ENCODE assay signal across 18 mouse cellular contexts in the genomic region with DNA sequence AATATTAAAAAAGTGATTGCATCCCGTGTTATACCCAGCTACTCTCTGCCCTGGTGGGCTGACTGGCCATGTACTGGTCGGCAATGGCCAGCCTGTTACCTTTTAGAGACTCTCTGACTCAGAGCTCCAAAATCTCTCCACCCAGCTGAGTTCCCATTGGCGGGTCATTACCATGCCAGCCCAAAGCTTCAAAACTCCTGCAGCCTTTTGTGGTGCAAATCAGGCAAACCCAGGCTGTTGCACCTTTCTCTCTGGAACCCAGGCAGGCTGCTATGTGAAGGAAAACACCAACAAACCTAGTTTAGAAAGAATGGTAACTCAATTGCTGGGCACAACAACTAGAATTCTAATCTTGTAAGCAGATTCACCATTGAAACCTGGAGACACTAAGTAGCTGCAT.
A peak's percentile ranks its signal among the peaks of the same experiment; 100 is the strongest.
DNase-seq lines count a peak whose midpoint lies in the region; ATAC-seq and TF ChIP-seq lines count a peak whose summit lies in the region.
"Had no signal": no experiment of that assay in that cellular context is flagged by ENCODE, and none has a peak within 500 bp of the region (broad histone marks: within the 10 kb centered on the region; RNA-seq: fewer than 3 reads in every experiment).

No protein-coding gene starts in this region.

- H3K4me3 ChIP-seq in ES-E14 (ENCODE audit: insufficient read depth in 1 of 2, low read depth in 1 of 2, low read length in 2 of 2, poor library complexity in 1 of 2, severe bottlenecking in 1 of 2), result no peak overlapping the region
- no peak overlapping the region for H3K4me3 ChIP-seq in heart, adult 2 months
- H3K4me3 ChIP-seq in forebrain, embryonic 11.5 days (ENCODE audit: low read depth, low read length), result no peak overlapping the region
- H3K4me3 ChIP-seq: embryonic facial prominence, embryonic 10.5 days; embryonic facial prominence, embryonic 12.5 days; forebrain, embryonic 12.5 days had no signal

- WGBS in heart, adult 2 months, result 50% methylated on average over 3 of the region's 3 CpGs
- WGBS in forebrain, embryonic 11.5 days, result 24% methylated on average over 3 of the region's 3 CpGs

- DNase-seq in ES-E14 (ENCODE audit: low read depth, low spot score) (peak; percentile 27), ZHBTc4 (ENCODE audit: low read depth, low spot score) (peak; percentile 55)
- no peak for DNase-seq in heart, adult 2 months
- DNase-seq in forebrain, embryonic 11.5 days (ENCODE audit: low spot score), result no peak
- DNase-seq: adrenal gland, adult 2 months; adrenal gland, postnatal 10 days; adrenal gland, postnatal 25 days; cerebellum, adult 11-12 months; cerebellum, adult 2 months; cerebellum, adult 9-10 months; cerebellum, postnatal 10 days; cerebellum, postnatal 25 days had no signal

- no peaks in the 10 kb centered on the region for H3K36me3 ChIP-seq in ES-E14 (ENCODE audit: control insufficient read depth, insufficient read depth, low read length, poor library complexity, severe bottlenecking)
- no peaks in the 10 kb centered on the region for H3K36me3 ChIP-seq in heart, adult 2 months (ENCODE audit: control insufficient read depth, insufficient read depth, low read length)
- no peaks in the 10 kb centered on the region for H3K36me3 ChIP-seq in forebrain, embryonic 11.5 days (ENCODE audit: control insufficient read depth, insufficient read depth, low read length)
- H3K36me3 ChIP-seq: embryonic facial prominence, embryonic 10.5 days; embryonic facial prominence, embryonic 12.5 days; forebrain, embryonic 12.5 days had no signal

- ATAC-seq in forebrain, embryonic 11.5 days (replicated peaks; ENCODE audit: low FRiP score), result no peak
- no peak for ATAC-seq in monocyte, adult 5-6 weeks (replicated peaks; ENCODE audit: insufficient number of reproducible peaks, low FRiP score, low TSS enrichment, poor library complexity, severe bottlenecking)
- ATAC-seq: forebrain, embryonic 14.5 days; forebrain, embryonic 16.5 days had no signal

- H3K4me1 ChIP-seq in ES-E14 (ENCODE audit: control insufficient read depth in 2 of 2, insufficient read depth in 2 of 2, low read length in 2 of 2, poor library complexity in 1 of 2), result peaks cover 2% of the 10 kb centered on the region in 2 experiments; a peak in 1 of 4 replicates
- H3K4me1 ChIP-seq in heart, adult 2 months (ENCODE audit: control insufficient read depth, insufficient read depth, low read length), result no peaks in the 10 kb centered on the region
- H3K4me1 ChIP-seq in forebrain, embryonic 11.5 days (replicated peaks; ENCODE audit: control insufficient read depth, insufficient read depth, low read length), result 0 out of 2 replicates have a peak, but pooled peaks cover 2% of the 10 kb centered on the region
- H3K4me1 ChIP-seq: embryonic facial prominence, embryonic 10.5 days; embryonic facial prominence, embryonic 12.5 days had no signal

- no peak for TF ChIP-seq EP300 in heart, adult 2 months (IDR thresholded peaks at IDR 0.05; ENCODE audit: insufficient read depth, low read depth, low read length)

- intact Hi-C loops in heart, adult 2 months (cut with DNase I), result no loop called here

- no peaks in the 10 kb centered on the region for H3K9me3 ChIP-seq in ES-E14 (ENCODE audit: control insufficient read depth, insufficient read depth, low read depth, low read length)
- H3K9me3 ChIP-seq in forebrain, embryonic 11.5 days (ENCODE audit: control insufficient read depth, low read length), result no peaks in the 10 kb centered on the region
- H3K9me3 ChIP-seq: embryonic facial prominence, embryonic 10.5 days; embryonic facial prominence, embryonic 12.5 days; forebrain, embryonic 12.5 days had no signal

- no peaks in the 10 kb centered on the region for H3K79me2 ChIP-seq in heart, adult 2 months (replicated peaks; ENCODE audit: control insufficient read depth, insufficient read depth, low read length)

- TF ChIP-seq CTCF in heart, adult 2 months (IDR thresholded peaks at IDR 0.05), result no peak

- no peak for TF ChIP-seq POLR2A in heart, adult 2 months (IDR thresholded peaks at IDR 0.05; ENCODE audit: insufficient read depth, low read depth, low read length)

- no peak overlapping the region for H3K9ac ChIP-seq in ES-E14 (ENCODE audit: insufficient read depth, low read depth, low read length, poor library complexity, severe bottlenecking)
- H3K9ac ChIP-seq in heart, adult 2 months (ENCODE audit: low read depth, low read length), result no peak overlapping the region
- no peak overlapping the region for H3K9ac ChIP-seq in forebrain, embryonic 11.5 days (ENCODE audit: low read length)
- H3K9ac ChIP-seq: embryonic facial prominence, embryonic 12.5 days; forebrain, embryonic 12.5 days had no signal

- in situ Hi-C loops in ES-E14 (cut with MboI; ENCODE audit: low sequenced_read_pairs in 2 of 2, unreplicated experiment in 2 of 2), result no loop called here

- H3K27me3 ChIP-seq in heart, adult 2 months (ENCODE audit: control insufficient read depth, insufficient read depth, low read length), result no peaks in the 10 kb centered on the region
- no peaks in the 10 kb centered on the region for H3K27me3 ChIP-seq in forebrain, embryonic 11.5 days (ENCODE audit: control insufficient read depth, insufficient read depth, low read length)
- H3K27me3 ChIP-seq: embryonic facial prominence, embryonic 12.5 days; forebrain, embryonic 12.5 days had no signal

- H3K27ac ChIP-seq in ES-E14 (ENCODE audit: insufficient read depth, low read depth, low read length, poor library complexity, severe bottlenecking), result no peak overlapping the region
- no peak overlapping the region for H3K27ac ChIP-seq in heart, adult 2 months
- no peak overlapping the region for H3K27ac ChIP-seq in forebrain, embryonic 11.5 days (ENCODE audit: low read depth, low read length)
- H3K27ac ChIP-seq: embryonic facial prominence, embryonic 10.5 days; embryonic facial prominence, embryonic 12.5 days; forebrain, embryonic 12.5 days had no signal

- H3K4me2 ChIP-seq in forebrain, embryonic 11.5 days (ENCODE audit: low read depth, low read length, severe bottlenecking), result no peak overlapping the region
- H3K4me2 ChIP-seq: embryonic facial prominence, embryonic 12.5 days; forebrain, embryonic 12.5 days had no signal

TF ChIP-seq in ES-E14, 5 proteins besides CTCF, POLR2A, EP300 and RAD21:
- no peak for TF ChIP-seq MAFK (IDR thresholded peaks at IDR 0.05; ENCODE audit: insufficient read depth, low read depth, low read length)
- no peak for TF ChIP-seq CHD2 (IDR thresholded peaks at IDR 0.05; ENCODE audit: low read depth, low read length)
- no peak for TF ChIP-seq HCFC1 (IDR thresholded peaks at IDR 0.05; ENCODE audit: borderline replicate concordance, insufficient read depth, low read length)
- no peak for TF ChIP-seq ZC3H11A (IDR thresholded peaks at IDR 0.05; ENCODE audit: borderline replicate concordance, low read depth, low read length)
- TF ChIP-seq ZNF384 (IDR thresholded peaks at IDR 0.05; ENCODE audit: low read depth, low read length), result no peak
TF ChIP-seq in ES-E14: peak in this region for 0.

Comparison
In these comparisons a context has a peak if more than half of its experiments do, and no peak if none do; other contexts are left out.
1. DNase-seq: peak in ES-E14 (single experiment) and ZHBTc4 (single experiment); none in heart, adult 2 months (0 of 2) and forebrain, embryonic 11.5 days (single experiment).